Mouse (Mus musculus) liver, adult 2 months (tissue): ENCODE results near the gene Abhd16b. TPM values are rescaled to one million over a fixed set of nuclear protein-coding genes. Genes with fewer than 3 reads are reported as not detected.
A peak's percentile ranks its signal among the peaks of the same experiment; 100 is the strongest.
"Not testable (repeated sequence)": the region's sequence is repeated elsewhere in the genome, so short reads cannot be mapped to it uniquely, and the experiment has no call there.

Experiments
- DNase-seq: peaks from one replicate; pipeline ENCODE4 v3.0.0-alpha.2; 2011; ENCODE audit warnings: low read depth, low spot score; ENCODE audit errors: extremely low read depth
- H3K27ac ChIP-seq: fragments of 200-500 bp; replicated peaks from 2 replicates; pipeline ENCODE4 v1.5.1; 2012; ENCODE audit warnings: low read depth, mild to moderate bottlenecking, control low read depth, inconsistent platforms, low read length; ENCODE audit not compliant: insufficient read depth
- H3K27me3 ChIP-seq: fragments of 200-500 bp; 2 replicates; pipeline ENCODE4 v1.6.1; 2012; ENCODE audit warnings: mild to moderate bottlenecking, moderate library complexity, low read length, inconsistent platforms; ENCODE audit not compliant: control insufficient read depth, insufficient read depth
- H3K36me3 ChIP-seq: fragments of 200-500 bp; 2 replicates; pipeline ENCODE4 v1.6.1; 2012; ENCODE audit warnings: low read length, inconsistent platforms; ENCODE audit not compliant: control insufficient read depth, insufficient read depth
- H3K4me1 ChIP-seq: fragments of 200-500 bp; 2 replicates; pipeline ENCODE4 v1.6.1; 2011; ENCODE audit warnings: low read length; ENCODE audit not compliant: control insufficient read depth, insufficient read depth
- H3K4me3 ChIP-seq: fragments of 200-500 bp; 2 replicates; pipeline ENCODE4 v1.5.1; 2011; ENCODE audit warnings: low read depth, mild to moderate bottlenecking, control low read depth, low read length, moderate library complexity; ENCODE audit not compliant: insufficient read depth
- H3K79me2 ChIP-seq: fragments of 200-500 bp; 2 replicates; pipeline ENCODE4 v1.6.1; 2012; ENCODE audit warnings: inconsistent platforms, mild to moderate bottlenecking, low read length, moderate library complexity; ENCODE audit not compliant: control insufficient read depth, insufficient read depth
- H3K9ac ChIP-seq: fragments of 200-500 bp; 2 replicates; pipeline ENCODE4 v1.6.1; 2012; ENCODE audit warnings: low read depth, mild to moderate bottlenecking, control low read depth, inconsistent platforms, low read length
- CTCF ChIP-seq: fragments of 200-500 bp; IDR thresholded peaks from 2 replicates; pipeline ENCODE4 v1.5.1; 2011; ENCODE audit warnings: low read depth, low read length, control low read depth
- POLR2A ChIP-seq: fragments of 200-500 bp; IDR thresholded peaks from 2 replicates; pipeline ENCODE4 v1.6.1; 2011; ENCODE audit warnings: low read length, control low read depth; ENCODE audit not compliant: insufficient read depth; ENCODE audit errors: extremely low read depth
- WGBS: fragments of 180-500 bp; shearing (Covaris S2); methylation state at CpG from one replicate; pipeline ENCODE4 v1.1.7; 2018; 5-methylcytosine and 5-hydroxymethylcytosine counted together
- polyA plus RNA-seq: library from polyadenylated mRNA; depleted of rRNA; stranded (reverse); fragments of >200 nt; gene quantifications from 2 replicates; pipeline ENCODE4 v1.2.3, GENCODE M21; 2012
- total RNA-seq: library from RNA; depleted of rRNA; stranded (reverse); fragments of >200 nt; gene quantifications from 2 replicates; pipeline ENCODE4 v1.2.3, GENCODE M21; 2014

Gene Abhd16b
- total and polyA plus RNA-seq, 2 experiments: not detected

DNA sequence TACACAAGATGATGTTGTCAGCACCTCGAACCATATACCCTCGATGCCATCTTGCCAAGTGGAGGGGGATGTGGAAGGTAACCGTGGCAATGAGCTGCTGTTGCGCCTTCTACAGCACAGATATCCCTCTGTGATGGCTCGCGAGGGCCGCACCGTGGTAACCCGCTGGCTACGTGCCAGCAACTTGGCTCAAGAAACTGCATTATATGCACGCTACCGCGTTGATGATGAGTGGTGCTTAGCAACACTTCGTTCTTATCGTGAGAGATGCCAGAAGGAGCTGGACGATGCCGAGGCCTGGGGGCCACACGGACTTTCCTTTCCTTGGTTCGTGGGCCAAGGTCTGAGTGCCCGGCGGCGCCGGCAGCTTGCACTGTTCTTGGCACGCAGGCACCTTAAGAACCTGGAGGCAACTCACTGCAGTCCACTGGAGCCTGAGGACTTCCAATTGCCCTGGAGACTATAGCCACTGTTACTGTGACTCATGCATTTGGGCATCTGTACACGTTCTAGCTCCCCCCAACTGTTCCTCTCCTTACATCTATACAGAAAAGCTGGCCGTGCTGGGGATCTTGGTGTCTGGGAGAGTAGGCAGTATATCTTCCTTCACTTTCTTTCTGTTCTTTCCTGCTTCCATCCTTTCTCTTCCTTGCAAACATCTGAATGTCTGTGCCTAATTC is 1.4 kb downstream of the Abhd16b start:
- Histone ChIP-seq H3K27me3 (no peaks in the 10 kb centered on the region), H3K9ac (no peak overlapping the region), H3K79me2 (no peaks in the 10 kb centered on the region), H3K4me3 (no peak overlapping the region), H3K36me3 (no peaks in the 10 kb centered on the region), H3K27ac (no peak overlapping the region), H3K4me1 (peaks cover 4% of the 10 kb centered on the region; the same call in 1 of the 2 replicates)
- TF ChIP-seq CTCF (no peak), POLR2A (no peak)
- no peak for DNase-seq
- WGBS: 84% methylated on average over 26 of the region's 26 CpGs

GRCm38 (mm10) chr2:181495845-181496244 is 2.8 kb downstream of the Abhd16b start:
- WGBS: 61% methylated on average over 8 of the region's 8 CpGs
- DNase-seq, H3K36me3 ChIP-seq, H3K79me2 ChIP-seq, H3K4me3 ChIP-seq, H3K4me1 ChIP-seq, H3K27ac ChIP-seq, H3K9ac ChIP-seq, H3K27me3 ChIP-seq: not testable (repeated sequence)

DNA sequence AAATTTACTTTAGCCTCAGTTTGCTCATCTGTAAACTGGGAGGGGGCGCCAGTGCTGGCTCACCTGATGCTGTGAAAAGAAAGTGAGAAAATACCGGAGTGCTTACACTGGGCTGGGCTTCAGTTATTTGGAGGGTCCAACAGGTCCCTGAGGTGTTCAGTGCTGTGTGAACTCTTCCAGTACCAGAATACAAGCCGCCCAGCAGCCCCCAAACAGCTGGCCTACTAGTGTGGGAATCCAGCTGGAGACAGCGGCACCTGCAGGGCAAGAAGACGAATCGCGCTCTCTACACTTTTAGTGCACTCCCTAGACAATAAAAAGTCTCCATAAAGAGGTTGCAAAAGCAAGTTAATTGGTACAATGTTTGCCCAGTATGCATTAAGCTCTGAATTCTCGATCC is 3.3 kb downstream of the Abhd16b start:
- 0 out of 2 replicates have a peak overlapping the region, but pooled peaks have one; percentile 32 for H3K4me3 ChIP-seq
- H3K4me1 ChIP-seq: peaks cover 4% of the 10 kb centered on the region; the same call in 1 of the 2 replicates
- peak; percentile 86 for TF ChIP-seq CTCF
- TF ChIP-seq POLR2A: no peak
- no peak for DNase-seq
- H3K27ac ChIP-seq: peak overlapping the region; percentile 59
- peak overlapping the region; percentile 52 for H3K9ac ChIP-seq
- peaks cover 9% of the 10 kb centered on the region for H3K36me3 ChIP-seq
- no peaks in the 10 kb centered on the region for H3K27me3 ChIP-seq
- H3K79me2 ChIP-seq: peaks cover 5% of the 10 kb centered on the region; the same call in 1 of the 2 replicates
- WGBS: 14% methylated on average over 8 of the region's 8 CpGs

DNA sequence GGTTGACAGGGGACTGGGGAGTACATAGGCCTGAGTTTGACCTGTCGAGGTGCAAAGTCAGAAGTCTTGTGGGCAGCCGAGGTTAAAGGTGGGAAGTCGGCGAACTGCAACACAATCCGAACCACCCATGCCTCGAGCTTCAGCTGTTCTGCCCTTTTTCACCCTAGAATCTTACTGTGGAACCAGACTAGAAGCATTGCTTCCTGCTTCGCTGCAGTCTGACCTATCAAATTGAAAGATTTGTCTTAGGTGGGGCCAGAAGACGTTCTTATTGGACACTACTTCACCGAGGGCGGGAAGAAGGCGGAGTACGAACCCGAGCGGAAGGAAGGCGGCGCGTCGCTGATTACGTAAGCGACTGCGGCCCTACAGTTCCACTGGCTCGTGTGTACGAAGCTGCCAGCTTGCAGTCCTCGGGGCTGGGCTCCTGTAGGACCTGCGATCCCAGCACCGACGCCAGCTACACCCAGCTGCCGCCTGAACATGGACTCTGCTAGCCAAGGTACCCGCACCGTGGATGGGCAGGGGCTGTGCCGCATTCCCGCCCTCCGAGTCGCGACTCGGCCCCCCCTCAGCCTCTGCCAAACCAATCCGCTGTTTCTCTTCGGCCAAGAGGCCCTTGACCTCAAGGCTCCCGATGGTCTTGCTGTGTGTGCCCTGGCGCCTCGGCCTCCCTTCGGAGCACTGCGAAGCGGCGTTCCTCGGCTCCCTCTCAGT is 4.0 kb downstream of the Abhd16b start, which contains the start of gene Tpd52l2:
TSS of gene Tpd52l2 (plus strand) at position 312 of the 717 bp plus-strand sequence.
- peak within 1 kb of the TSS; percentile 95 for H3K9ac ChIP-seq
- peak within 1 kb of the TSS; percentile 91 for H3K4me3 ChIP-seq
- TF ChIP-seq POLR2A: peak; percentile 73
- no peak for TF ChIP-seq CTCF
- H3K36me3 ChIP-seq: peaks cover 15% of the 10 kb centered on the region
- H3K79me2 ChIP-seq: peaks cover 5% of the 10 kb centered on the region; the same call in 1 of the 2 replicates
- H3K27me3 ChIP-seq: no peaks in the 10 kb centered on the region
- WGBS: under 1% methylated on average over 46 of the region's 46 CpGs
- peak within 1 kb of the TSS; percentile 93 for H3K27ac ChIP-seq
- peaks cover 4% of the 10 kb centered on the region; the same call in 1 of the 2 replicates for H3K4me1 ChIP-seq
- peak; percentile 97 for DNase-seq

DNA sequence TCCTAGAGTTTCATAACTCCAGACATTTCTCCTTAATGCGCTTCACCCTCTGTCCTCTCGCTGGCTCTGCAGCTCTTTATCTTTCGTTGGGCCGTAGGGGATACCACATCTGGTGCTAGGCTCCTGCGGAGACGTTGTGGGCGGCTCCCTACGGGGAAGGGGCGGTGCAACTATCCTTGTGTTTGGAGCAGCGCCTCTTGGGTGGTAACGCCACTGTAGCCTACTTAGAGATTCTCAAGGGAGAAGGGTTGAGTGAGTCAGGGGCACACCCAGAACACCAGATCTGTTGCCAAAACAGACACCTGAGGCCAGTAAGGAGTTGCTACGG is 4.5 kb downstream of the Abhd16b start:
- H3K79me2 ChIP-seq: peaks cover 5% of the 10 kb centered on the region; the same call in 1 of the 2 replicates
- H3K27me3 ChIP-seq: no peaks in the 10 kb centered on the region
- H3K36me3 ChIP-seq: peaks cover 21% of the 10 kb centered on the region
- H3K9ac ChIP-seq: peak overlapping the region; percentile 95
- H3K27ac ChIP-seq: peak overlapping the region; percentile 93
- 2% methylated on average over 12 of the region's 12 CpGs for WGBS
- TF ChIP-seq CTCF (0 out of 2 replicates have a peak, but pooled peaks have one; percentile 2), POLR2A (no peak)
- H3K4me1 ChIP-seq: peaks cover 4% of the 10 kb centered on the region; the same call in 1 of the 2 replicates
- H3K4me3 ChIP-seq: peak overlapping the region; percentile 91
- no peak for DNase-seq
